Comparison of ENCODE assay signal across 13 mouse cellular contexts in the genomic region with DNA sequence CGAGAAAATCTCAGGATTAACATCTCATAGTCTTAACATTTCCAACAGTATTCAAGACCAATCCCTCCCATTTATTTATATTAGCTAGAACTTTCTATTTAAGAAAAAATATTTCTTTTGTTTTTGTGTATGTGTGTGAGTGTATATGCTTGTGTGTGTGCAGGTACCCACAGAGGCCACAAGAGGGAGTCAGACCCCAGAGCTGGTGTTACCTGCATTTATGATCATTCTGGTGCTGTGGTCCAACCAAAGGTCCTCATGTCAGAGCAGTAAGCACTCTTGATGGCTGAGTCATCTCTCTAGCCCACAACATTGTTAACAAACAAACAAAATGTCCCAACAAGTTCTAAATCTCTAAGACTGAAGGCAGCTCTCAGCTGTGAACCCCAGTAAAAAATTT.
"Had no signal": no experiment of that assay in that cellular context is flagged by ENCODE, and none has a peak within 500 bp of the region (broad histone marks: within the 10 kb centered on the region; RNA-seq: fewer than 3 reads in every experiment).

No protein-coding gene starts in this region.

- H3K9ac ChIP-seq: limb, embryonic 15.5 days; liver, embryonic 13.5 days; neural tube, embryonic 12.5 days had no signal

- H3K9me3 ChIP-seq: limb, embryonic 15.5 days had no signal

- H3K4me2 ChIP-seq: limb, embryonic 15.5 days; liver, embryonic 13.5 days; neural tube, embryonic 12.5 days had no signal

- H3K4me3 ChIP-seq: limb, embryonic 15.5 days; liver, embryonic 13.5 days; midbrain, embryonic 10.5 days; neural tube, embryonic 12.5 days had no signal

- ATAC-seq: lung, postnatal 0 days had no signal

- H3K4me1 ChIP-seq: liver, embryonic 13.5 days had no signal

- H3K27me3 ChIP-seq: limb, embryonic 15.5 days; liver, embryonic 13.5 days; neural tube, embryonic 12.5 days had no signal

- DNase-seq: kidney, adult 11 months; kidney, adult 9 months; kidney, postnatal 10 days; liver, embryonic 13.5 days; lung, adult 18-20 months; lung, postnatal 4 days; midbrain, embryonic 14.5 days; thymus, adult 18-20 months; thymus, postnatal 25 days had no signal

- H3K27ac ChIP-seq: limb, embryonic 15.5 days; liver, embryonic 13.5 days; midbrain, embryonic 10.5 days; neural tube, embryonic 12.5 days had no signal

- H3K36me3 ChIP-seq: limb, embryonic 15.5 days; liver, embryonic 13.5 days; midbrain, embryonic 10.5 days; neural tube, embryonic 12.5 days had no signal
